Mouse (Mus musculus): ENCODE measurements around the gene Ralgps1. TPM values are rescaled to one million over a fixed set of nuclear protein-coding genes. Genes with fewer than 3 reads are reported as not detected.

Gene Ralgps1
- polyA plus RNA-seq, 1 experiment from 2014 or later: 48.4 TPM

- Histone ChIP-seq H3K9me3 (replicated peaks; ENCODE audit: control insufficient read depth, low read length, poor library complexity, severe bottlenecking) (no peaks in the 10 kb centered on the region), H3K36me3 (ENCODE audit: control insufficient read depth, insufficient read depth, low read length) (0 out of 2 replicates have a peak, but pooled peaks cover 8% of the 10 kb centered on the region), H3K9ac (ENCODE audit: low read depth, low read length) (no peak overlapping the region), H3K4me2 (ENCODE audit: low read length) (no peak overlapping the region), H3K27me3 (ENCODE audit: control insufficient read depth, insufficient read depth, low read depth, low read length) (no peaks in the 10 kb centered on the region), H3K4me1 (ENCODE audit: control insufficient read depth, insufficient read depth, low read length) (peaks cover 8% of the 10 kb centered on the region; the same call in 1 of the 2 replicates), H3K27ac (ENCODE audit: low read length) (no peak overlapping the region), H3K4me3 (ENCODE audit: low read depth, low read length) (no peak overlapping the region)
- 94% methylated on average over 2 of the region's 2 CpGs for WGBS
- no peak for ATAC-seq
These were observed 50.3 kb downstream of the Ralgps1 start for GRCm38 (mm10) chr2:33321031-33321430.

GRCm38 (mm10) chr2:33320568-33320967 lies 50.7 kb downstream of the Ralgps1 start:
- no peak for ATAC-seq
- Histone ChIP-seq H3K36me3 (ENCODE audit: control insufficient read depth, insufficient read depth, low read length) (0 out of 2 replicates have a peak, but pooled peaks cover 8% of the 10 kb centered on the region), H3K4me3 (ENCODE audit: low read depth, low read length) (no peak overlapping the region), H3K4me1 (ENCODE audit: control insufficient read depth, insufficient read depth, low read length) (peaks cover 12% of the 10 kb centered on the region; the same call in 1 of the 2 replicates), H3K27me3 (ENCODE audit: control insufficient read depth, insufficient read depth, low read depth, low read length) (no peaks in the 10 kb centered on the region), H3K27ac (ENCODE audit: low read length) (no peak overlapping the region), H3K9ac (ENCODE audit: low read depth, low read length) (no peak overlapping the region), H3K4me2 (ENCODE audit: low read length) (no peak overlapping the region), H3K9me3 (replicated peaks; ENCODE audit: control insufficient read depth, low read length, poor library complexity, severe bottlenecking) (no peaks in the 10 kb centered on the region)
- WGBS: 65% methylated on average over 3 of the region's 3 CpGs

- 92% methylated on average over 1 of the region's 1 CpGs for WGBS
- ATAC-seq: no peak
These were observed 51.4 kb downstream of the Ralgps1 start for GRCm38 (mm10) chr2:33319934-33320333.

GRCm38 (mm10) chr2:33319455-33319854 lies 51.8 kb downstream of the Ralgps1 start:
- H3K4me3 ChIP-seq (ENCODE audit: low read depth, low read length): no peak overlapping the region

More at GRCm38 (mm10) chr2:33319934-33320333, 51.4 kb downstream of the Ralgps1 start:
- Histone ChIP-seq H3K9me3 (replicated peaks; ENCODE audit: control insufficient read depth, low read length, poor library complexity, severe bottlenecking) (no peaks in the 10 kb centered on the region), H3K4me1 (ENCODE audit: control insufficient read depth, insufficient read depth, low read length) (peaks cover 12% of the 10 kb centered on the region; the same call in 1 of the 2 replicates), H3K27me3 (ENCODE audit: control insufficient read depth, insufficient read depth, low read depth, low read length) (no peaks in the 10 kb centered on the region), H3K36me3 (ENCODE audit: control insufficient read depth, insufficient read depth, low read length) (0 out of 2 replicates have a peak, but pooled peaks cover 8% of the 10 kb centered on the region), H3K4me3 (ENCODE audit: low read depth, low read length) (no peak overlapping the region), H3K4me2 (ENCODE audit: low read length) (no peak overlapping the region), H3K27ac (ENCODE audit: low read length) (no peak overlapping the region), H3K9ac (ENCODE audit: low read depth, low read length) (no peak overlapping the region)

GRCm38 (mm10) chr2:33318491-33318964 lies 52.8 kb downstream of the Ralgps1 start:
- H3K36me3 ChIP-seq (ENCODE audit: control insufficient read depth, insufficient read depth, low read length): no peaks in the 10 kb centered on the region
- no peak for ATAC-seq

More at GRCm38 (mm10) chr2:33319455-33319854, 51.8 kb downstream of the Ralgps1 start:
- H3K36me3 ChIP-seq (ENCODE audit: control insufficient read depth, insufficient read depth, low read length): 0 out of 2 replicates have a peak, but pooled peaks cover 7% of the 10 kb centered on the region
- no peak overlapping the region for H3K4me2 ChIP-seq (ENCODE audit: low read length)
- 93% methylated on average over 5 of the region's 5 CpGs for WGBS
- peaks cover 12% of the 10 kb centered on the region; the same call in 1 of the 2 replicates for H3K4me1 ChIP-seq (ENCODE audit: control insufficient read depth, insufficient read depth, low read length)
- H3K9ac ChIP-seq (ENCODE audit: low read depth, low read length): no peak overlapping the region
- H3K27ac ChIP-seq (ENCODE audit: low read length): no peak overlapping the region
- no peaks in the 10 kb centered on the region for H3K9me3 ChIP-seq (replicated peaks; ENCODE audit: control insufficient read depth, low read length, poor library complexity, severe bottlenecking)
- H3K27me3 ChIP-seq (ENCODE audit: control insufficient read depth, insufficient read depth, low read depth, low read length): no peaks in the 10 kb centered on the region
- no peak for ATAC-seq

GRCm38 (mm10) chr2:33316516-33316915 lies 54.8 kb downstream of the Ralgps1 start:
- peak; percentile 76 for ATAC-seq
- WGBS: 19% methylated on average over 7 of the region's 7 CpGs
- Histone ChIP-seq H3K36me3 (ENCODE audit: control insufficient read depth, insufficient read depth, low read length) (no peaks in the 10 kb centered on the region; the same call in 1 of the 2 replicates), H3K4me2 (ENCODE audit: low read length) (no peak overlapping the region), H3K27me3 (ENCODE audit: control insufficient read depth, insufficient read depth, low read depth, low read length) (no peaks in the 10 kb centered on the region), H3K9me3 (replicated peaks; ENCODE audit: control insufficient read depth, low read length, poor library complexity, severe bottlenecking) (no peaks in the 10 kb centered on the region), H3K27ac (ENCODE audit: low read length) (peak overlapping the region; percentile 10; the same call in 1 of the 2 replicates), H3K9ac (ENCODE audit: low read depth, low read length) (no peak overlapping the region), H3K4me3 (ENCODE audit: low read depth, low read length) (no peak overlapping the region), H3K4me1 (ENCODE audit: control insufficient read depth, insufficient read depth, low read length) (peaks cover 12% of the 10 kb centered on the region; the same call in 1 of the 2 replicates)

More at GRCm38 (mm10) chr2:33318491-33318964, 52.8 kb downstream of the Ralgps1 start:
- no peak overlapping the region for H3K4me3 ChIP-seq (ENCODE audit: low read depth, low read length)
- no peaks in the 10 kb centered on the region for H3K27me3 ChIP-seq (ENCODE audit: control insufficient read depth, insufficient read depth, low read depth, low read length)
- peaks cover 12% of the 10 kb centered on the region; the same call in 1 of the 2 replicates for H3K4me1 ChIP-seq (ENCODE audit: control insufficient read depth, insufficient read depth, low read length)
- no peak overlapping the region for H3K4me2 ChIP-seq (ENCODE audit: low read length)
- no peak overlapping the region for H3K27ac ChIP-seq (ENCODE audit: low read length)
- no peak overlapping the region for H3K9ac ChIP-seq (ENCODE audit: low read depth, low read length)
- H3K9me3 ChIP-seq (replicated peaks; ENCODE audit: control insufficient read depth, low read length, poor library complexity, severe bottlenecking): no peaks in the 10 kb centered on the region
- 74% methylated on average over 8 of the region's 8 CpGs for WGBS

GRCm38 (mm10) chr2:33316063-33316405 lies 55.3 kb downstream of the Ralgps1 start:
- Histone ChIP-seq H3K4me3 (ENCODE audit: low read depth, low read length) (no peak overlapping the region), H3K4me2 (ENCODE audit: low read length) (no peak overlapping the region), H3K36me3 (ENCODE audit: control insufficient read depth, insufficient read depth, low read length) (no peaks in the 10 kb centered on the region; the same call in 1 of the 2 replicates), H3K9ac (ENCODE audit: low read depth, low read length) (no peak overlapping the region), H3K27ac (ENCODE audit: low read length) (peak overlapping the region; percentile 40), H3K9me3 (replicated peaks; ENCODE audit: control insufficient read depth, low read length, poor library complexity, severe bottlenecking) (no peaks in the 10 kb centered on the region), H3K4me1 (ENCODE audit: control insufficient read depth, insufficient read depth, low read length) (peaks cover 12% of the 10 kb centered on the region; the same call in 1 of the 2 replicates), H3K27me3 (ENCODE audit: control insufficient read depth, insufficient read depth, low read depth, low read length) (no peaks in the 10 kb centered on the region)
- WGBS: 84% methylated on average over 1 of the region's 1 CpGs
- no peak for ATAC-seq

GRCm38 (mm10) chr2:33315233-33316062 lies 55.8 kb downstream of the Ralgps1 start:
- Histone ChIP-seq H3K4me2 (ENCODE audit: low read length) (no peak overlapping the region), H3K4me1 (ENCODE audit: control insufficient read depth, insufficient read depth, low read length) (peaks cover 12% of the 10 kb centered on the region; the same call in 1 of the 2 replicates), H3K27ac (ENCODE audit: low read length) (peak overlapping the region; percentile 40), H3K9me3 (replicated peaks; ENCODE audit: control insufficient read depth, low read length, poor library complexity, severe bottlenecking) (no peaks in the 10 kb centered on the region), H3K36me3 (ENCODE audit: control insufficient read depth, insufficient read depth, low read length) (no peaks in the 10 kb centered on the region; the same call in 1 of the 2 replicates), H3K4me3 (ENCODE audit: low read depth, low read length) (no peak overlapping the region), H3K27me3 (ENCODE audit: control insufficient read depth, insufficient read depth, low read depth, low read length) (no peaks in the 10 kb centered on the region), H3K9ac (ENCODE audit: low read depth, low read length) (no peak overlapping the region)
- WGBS: 88% methylated on average over 4 of the region's 4 CpGs
- no peak for ATAC-seq

GRCm38 (mm10) chr2:33309426-33309825 lies 61.9 kb downstream of the Ralgps1 start:
- Histone ChIP-seq H3K4me1 (ENCODE audit: control insufficient read depth, insufficient read depth, low read length) (no peaks in the 10 kb centered on the region), H3K9ac (ENCODE audit: low read depth, low read length) (no peak overlapping the region), H3K27me3 (ENCODE audit: control insufficient read depth, insufficient read depth, low read depth, low read length) (no peaks in the 10 kb centered on the region), H3K4me2 (ENCODE audit: low read length) (no peak overlapping the region), H3K4me3 (ENCODE audit: low read depth, low read length) (no peak overlapping the region), H3K36me3 (ENCODE audit: control insufficient read depth, insufficient read depth, low read length) (no peaks in the 10 kb centered on the region; the same call in 1 of the 2 replicates), H3K9me3 (replicated peaks; ENCODE audit: control insufficient read depth, low read length, poor library complexity, severe bottlenecking) (no peaks in the 10 kb centered on the region), H3K27ac (ENCODE audit: low read length) (no peak overlapping the region)
- WGBS: 80% methylated on average over 9 of the region's 9 CpGs
- peak; percentile 70 for ATAC-seq

Measured in midbrain, embryonic 16.5 days (tissue).